Mouse (Mus musculus): Measurements from ENCODE around the gene Tnpo1. TPM values are rescaled to one million over a fixed set of nuclear protein-coding genes. Genes with fewer than 3 reads are reported as not detected.

Tnpo1 gene
- polyA plus RNA-seq, 1 experiment: 36.0 TPM

- H3K4me2 ChIP-seq (ENCODE audit: low read depth): no peak overlapping the region
- no peak overlapping the region for H3K4me3 ChIP-seq
- H3K27me3 ChIP-seq (ENCODE audit: control insufficient read depth, insufficient read depth, insufficient read length): no peaks in the 10 kb centered on the region
- no peaks in the 10 kb centered on the region for H3K36me3 ChIP-seq (ENCODE audit: control insufficient read depth, insufficient read depth)
- no peak for TF ChIP-seq REST (IDR thresholded peaks at IDR 0.05; ENCODE audit: insufficient read depth, insufficient read length)
- TF ChIP-seq TCF3 (IDR thresholded peaks at IDR 0.05; ENCODE audit: insufficient read length, low read depth): no peak
- TF ChIP-seq MYOD1 (IDR thresholded peaks at IDR 0.05; ENCODE audit: control insufficient read depth in 1 of 3, insufficient read length in 2 of 3, low read depth in 2 of 3): no peak
- no peak for TF ChIP-seq E2F4 (IDR thresholded peaks at IDR 0.05; ENCODE audit: insufficient read depth)
- TF ChIP-seq USF1 (IDR thresholded peaks at IDR 0.05; ENCODE audit: low read depth): no peak
- no peak for TF ChIP-seq TCF12 (IDR thresholded peaks at IDR 0.05; ENCODE audit: insufficient read depth, poor library complexity, severe bottlenecking)
- no peak for TF ChIP-seq SRF (IDR thresholded peaks at IDR 0.05; ENCODE audit: control insufficient read depth, insufficient read length, low read depth)
- no peak for TF ChIP-seq POLR2AphosphoS2 (IDR thresholded peaks at IDR 0.05; ENCODE audit: insufficient read length, low read depth)
- no peak for TF ChIP-seq MYOG (IDR thresholded peaks at IDR 0.05; ENCODE audit: control insufficient read depth in 1 of 3, insufficient read depth in 1 of 3, insufficient read length in 2 of 3, low read depth in 2 of 3)
- H3ac ChIP-seq (ENCODE audit: control insufficient read depth, insufficient read length): no peak overlapping the region
- no peaks in the 10 kb centered on the region for H3K79me2 ChIP-seq (ENCODE audit: control insufficient read depth, insufficient read depth)
Measured at GRCm38 (mm10) chr13:98966583-98966982, 40.4 kb upstream of the Tnpo1 start.

- TF ChIP-seq SRF (IDR thresholded peaks at IDR 0.05; ENCODE audit: control insufficient read depth, insufficient read length, low read depth) (no peak), TCF3 (IDR thresholded peaks at IDR 0.05; ENCODE audit: insufficient read length, low read depth) (no peak), CEBPB (IDR thresholded peaks at IDR 0.05; ENCODE audit: insufficient read depth, poor library complexity, severe bottlenecking) (no peak), MYOG (IDR thresholded peaks at IDR 0.05; ENCODE audit: control insufficient read depth in 1 of 3, insufficient read depth in 1 of 3, insufficient read length in 2 of 3, low read depth in 2 of 3) (no peak), E2F4 (IDR thresholded peaks at IDR 0.05; ENCODE audit: insufficient read depth) (no peak), TCF12 (IDR thresholded peaks at IDR 0.05; ENCODE audit: insufficient read depth, poor library complexity, severe bottlenecking) (no peak), MAX (IDR thresholded peaks at IDR 0.05; ENCODE audit: low read depth) (no peak), POLR2AphosphoS2 (IDR thresholded peaks at IDR 0.05; ENCODE audit: insufficient read length, low read depth) (no peak), MYOD1 (IDR thresholded peaks at IDR 0.05; ENCODE audit: control insufficient read depth in 1 of 3, insufficient read length in 2 of 3, low read depth in 2 of 3) (no peak)
- Histone ChIP-seq H3K36me3 (ENCODE audit: control insufficient read depth, insufficient read depth) (no peaks in the 10 kb centered on the region), H3K79me2 (ENCODE audit: control insufficient read depth, insufficient read depth) (no peaks in the 10 kb centered on the region), H3K4me2 (ENCODE audit: low read depth) (no peak overlapping the region), H3ac (ENCODE audit: control insufficient read depth, insufficient read length) (no peak overlapping the region), H3K4me3 (no peak overlapping the region), H3K27me3 (ENCODE audit: control insufficient read depth, insufficient read depth, insufficient read length) (no peaks in the 10 kb centered on the region)
Measured at GRCm38 (mm10) chr13:98963612-98964011, 37.4 kb upstream of the Tnpo1 start.

GRCm38 (mm10) chr13:98958177-98958576 is 32.0 kb upstream of the Tnpo1 start:
- Histone ChIP-seq H3K79me2 (ENCODE audit: control insufficient read depth, insufficient read depth) (no peaks in the 10 kb centered on the region), H3ac (ENCODE audit: control insufficient read depth, insufficient read length) (no peak overlapping the region), H3K36me3 (ENCODE audit: control insufficient read depth, insufficient read depth) (no peaks in the 10 kb centered on the region), H3K27me3 (ENCODE audit: control insufficient read depth, insufficient read depth, insufficient read length) (no peaks in the 10 kb centered on the region), H3K4me3 (no peak overlapping the region), H3K4me2 (ENCODE audit: low read depth) (no peak overlapping the region)
- TF ChIP-seq MYOD1 (IDR thresholded peaks at IDR 0.05; ENCODE audit: control insufficient read depth in 1 of 3, insufficient read length in 2 of 3, low read depth in 2 of 3) (no peak), POLR2A (IDR thresholded peaks at IDR 0.05; ENCODE audit: insufficient read length, low read depth) (no peak), USF1 (IDR thresholded peaks at IDR 0.05; ENCODE audit: low read depth) (no peak), POLR2AphosphoS2 (IDR thresholded peaks at IDR 0.05; ENCODE audit: insufficient read length, low read depth) (no peak), TCF3 (IDR thresholded peaks at IDR 0.05; ENCODE audit: insufficient read length, low read depth) (no peak), SRF (IDR thresholded peaks at IDR 0.05; ENCODE audit: control insufficient read depth, insufficient read length, low read depth) (no peak), MYOG (IDR thresholded peaks at IDR 0.05; ENCODE audit: control insufficient read depth in 1 of 3, insufficient read depth in 1 of 3, insufficient read length in 2 of 3, low read depth in 2 of 3) (no peak), E2F4 (IDR thresholded peaks at IDR 0.05; ENCODE audit: insufficient read depth) (no peak), CEBPB (IDR thresholded peaks at IDR 0.05; ENCODE audit: insufficient read depth, poor library complexity, severe bottlenecking) (no peak), MAX (IDR thresholded peaks at IDR 0.05; ENCODE audit: low read depth) (no peak), TCF12 (IDR thresholded peaks at IDR 0.05; ENCODE audit: insufficient read depth, poor library complexity, severe bottlenecking) (no peak), REST (IDR thresholded peaks at IDR 0.05; ENCODE audit: insufficient read depth, insufficient read length) (no peak)

GRCm38 (mm10) chr13:98956209-98956608 is 30.0 kb upstream of the Tnpo1 start:
- no peak for TF ChIP-seq TCF12 (IDR thresholded peaks at IDR 0.05; ENCODE audit: insufficient read depth, poor library complexity, severe bottlenecking)
- no peak for TF ChIP-seq CEBPB (IDR thresholded peaks at IDR 0.05; ENCODE audit: insufficient read depth, poor library complexity, severe bottlenecking)
- TF ChIP-seq POLR2AphosphoS2 (IDR thresholded peaks at IDR 0.05; ENCODE audit: insufficient read length, low read depth): no peak
- TF ChIP-seq USF1 (IDR thresholded peaks at IDR 0.05; ENCODE audit: low read depth): no peak
- TF ChIP-seq POLR2A (IDR thresholded peaks at IDR 0.05; ENCODE audit: insufficient read length, low read depth): no peak
- TF ChIP-seq TCF3 (IDR thresholded peaks at IDR 0.05; ENCODE audit: insufficient read length, low read depth): no peak
- TF ChIP-seq MYOG (IDR thresholded peaks at IDR 0.05; ENCODE audit: control insufficient read depth in 1 of 3, insufficient read depth in 1 of 3, insufficient read length in 2 of 3, low read depth in 2 of 3): no peak
- no peak for TF ChIP-seq MAX (IDR thresholded peaks at IDR 0.05; ENCODE audit: low read depth)
- TF ChIP-seq SRF (IDR thresholded peaks at IDR 0.05; ENCODE audit: control insufficient read depth, insufficient read length, low read depth): no peak
- TF ChIP-seq REST (IDR thresholded peaks at IDR 0.05; ENCODE audit: insufficient read depth, insufficient read length): no peak
- TF ChIP-seq MYOD1 (IDR thresholded peaks at IDR 0.05; ENCODE audit: control insufficient read depth in 1 of 3, insufficient read length in 2 of 3, low read depth in 2 of 3): no peak
- TF ChIP-seq E2F4 (IDR thresholded peaks at IDR 0.05; ENCODE audit: insufficient read depth): no peak
- Histone ChIP-seq H3K36me3 (ENCODE audit: control insufficient read depth, insufficient read depth) (no peaks in the 10 kb centered on the region), H3K27me3 (ENCODE audit: control insufficient read depth, insufficient read depth, insufficient read length) (no peaks in the 10 kb centered on the region), H3K4me2 (ENCODE audit: low read depth) (no peak overlapping the region), H3K4me3 (no peak overlapping the region), H3K79me2 (ENCODE audit: control insufficient read depth, insufficient read depth) (no peaks in the 10 kb centered on the region), H3ac (ENCODE audit: control insufficient read depth, insufficient read length) (no peak overlapping the region)

All from myocyte (in vitro differentiated cells).